Mouse (Mus musculus): Measurements from ENCODE around the gene Mypop. TPM values are rescaled to one million over a fixed set of nuclear protein-coding genes. Genes with fewer than 3 reads are reported as not detected.

The Mypop gene
- polyA plus RNA-seq, 1 experiment from 2014 or later = 4.2 TPM

DNA sequence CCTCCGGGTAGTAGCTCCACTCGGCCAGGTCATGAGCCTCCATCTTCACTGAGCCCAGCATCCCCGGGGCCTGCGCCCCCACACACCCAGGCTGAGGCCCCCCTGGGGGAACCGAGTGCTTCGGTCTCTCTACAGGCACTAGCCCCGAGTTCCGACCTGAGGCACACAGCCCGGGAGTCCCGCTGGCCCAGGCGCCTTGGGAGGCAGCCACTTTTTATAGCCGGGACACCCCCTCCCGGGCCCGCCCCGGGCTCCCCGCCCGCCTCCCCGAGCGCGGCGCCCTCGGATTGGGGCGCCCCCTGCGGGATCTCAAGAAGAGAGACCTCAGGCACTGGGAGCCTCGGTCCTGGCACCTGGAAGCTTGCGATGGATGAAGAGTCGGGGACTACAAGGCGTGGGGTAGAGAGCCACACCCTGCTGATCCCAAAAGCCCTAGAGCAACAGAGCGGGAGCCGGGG is 32.3 kb downstream of the Mypop start, which contains the start of gene Foxa3:
Gene Foxa3, minus strand, starts transcription at position 182 of the 458 bp plus-strand sequence.
- H3K36me3 ChIP-seq = no peaks in the 10 kb centered on the region
- peak within 1 kb of the TSS; percentile 56 for H3K27ac ChIP-seq
- WGBS = 4% methylated on average over 30 of the region's 30 CpGs
- H3K4me1 ChIP-seq (replicated peaks) = peaks cover 22% of the 10 kb centered on the region
- H3K4me2 ChIP-seq (replicated peaks) = peak within 1 kb of the TSS; percentile 93
- H3K9ac ChIP-seq (replicated peaks) = peak within 1 kb of the TSS; percentile 92
- H3K4me3 ChIP-seq (replicated peaks) = peak within 1 kb of the TSS; percentile 95
- H3K27me3 ChIP-seq = peaks cover 40% of the 10 kb centered on the region
- ATAC-seq = peak; percentile 38
- no peaks in the 10 kb centered on the region for H3K9me3 ChIP-seq

GRCm38 (mm10) chr7:19024096-19024506 is 33.1 kb downstream of the Mypop start, which contains the start of gene Sympk:
Gene Sympk, plus strand, starts transcription at chr7:19024377.
- Histone ChIP-seq H3K9me3 (no peaks in the 10 kb centered on the region), H3K27ac (peak within 1 kb of the TSS; percentile 56)
- 0% methylated on average over 40 of the region's 50 CpGs for WGBS

GRCm38 (mm10) chr7:19024581-19025255 is 33.7 kb downstream of the Mypop start:
- peak overlapping the region; percentile 93 for H3K4me2 ChIP-seq (replicated peaks)
- peak overlapping the region; percentile 95 for H3K4me3 ChIP-seq (replicated peaks)
- H3K9ac ChIP-seq (replicated peaks) = peak overlapping the region; percentile 92
- H3K9me3 ChIP-seq = no peaks in the 10 kb centered on the region
- ATAC-seq = peak; percentile 79
- H3K27me3 ChIP-seq = peaks cover 40% of the 10 kb centered on the region
- H3K27ac ChIP-seq = peak overlapping the region; percentile 56
- WGBS = 2% methylated on average over 36 of the region's 36 CpGs
- peaks cover 12% of the 10 kb centered on the region for H3K36me3 ChIP-seq
- peaks cover 22% of the 10 kb centered on the region for H3K4me1 ChIP-seq (replicated peaks)

More at GRCm38 (mm10) chr7:19024096-19024506, 33.1 kb downstream of the Mypop start, which contains the start of gene Sympk:
- H3K27me3 ChIP-seq = peaks cover 40% of the 10 kb centered on the region
- H3K36me3 ChIP-seq = peaks cover 6% of the 10 kb centered on the region
- H3K4me3 ChIP-seq (replicated peaks) = peak within 1 kb of the TSS; percentile 95
- peak within 1 kb of the TSS; percentile 92 for H3K9ac ChIP-seq (replicated peaks)
- peak; percentile 97 for ATAC-seq
- H3K4me2 ChIP-seq (replicated peaks) = peak within 1 kb of the TSS; percentile 93
- H3K4me1 ChIP-seq (replicated peaks) = peaks cover 22% of the 10 kb centered on the region

GRCm38 (mm10) chr7:19028067-19028466 is 37.0 kb downstream of the Mypop start:
- no peak for ATAC-seq
- H3K9ac ChIP-seq (replicated peaks) = no peak overlapping the region; the same call in 1 of the 2 replicates
- peaks cover 8% of the 10 kb centered on the region for H3K27me3 ChIP-seq
- peaks cover 45% of the 10 kb centered on the region for H3K36me3 ChIP-seq
- no peaks in the 10 kb centered on the region for H3K9me3 ChIP-seq
- H3K4me1 ChIP-seq (replicated peaks) = peaks cover 22% of the 10 kb centered on the region
- no peak overlapping the region for H3K4me3 ChIP-seq (replicated peaks)
- no peak overlapping the region for H3K4me2 ChIP-seq (replicated peaks)
- H3K27ac ChIP-seq = no peak overlapping the region

- WGBS = 58% methylated on average over 6 of the region's 6 CpGs
- peak; percentile 24; the same call in 1 of the 2 replicates for ATAC-seq
- H3K9me3 ChIP-seq = no peaks in the 10 kb centered on the region
- H3K4me1 ChIP-seq (replicated peaks) = peaks cover 22% of the 10 kb centered on the region
- peaks cover 54% of the 10 kb centered on the region for H3K36me3 ChIP-seq
- H3K4me3 ChIP-seq (replicated peaks) = no peak overlapping the region
- H3K27ac ChIP-seq = no peak overlapping the region
- H3K9ac ChIP-seq (replicated peaks) = no peak overlapping the region
- no peak overlapping the region for H3K4me2 ChIP-seq (replicated peaks)
- no peaks in the 10 kb centered on the region for H3K27me3 ChIP-seq
Observed at GRCm38 (mm10) chr7:19029084-19029653, 38.1 kb downstream of the Mypop start.

DNA sequence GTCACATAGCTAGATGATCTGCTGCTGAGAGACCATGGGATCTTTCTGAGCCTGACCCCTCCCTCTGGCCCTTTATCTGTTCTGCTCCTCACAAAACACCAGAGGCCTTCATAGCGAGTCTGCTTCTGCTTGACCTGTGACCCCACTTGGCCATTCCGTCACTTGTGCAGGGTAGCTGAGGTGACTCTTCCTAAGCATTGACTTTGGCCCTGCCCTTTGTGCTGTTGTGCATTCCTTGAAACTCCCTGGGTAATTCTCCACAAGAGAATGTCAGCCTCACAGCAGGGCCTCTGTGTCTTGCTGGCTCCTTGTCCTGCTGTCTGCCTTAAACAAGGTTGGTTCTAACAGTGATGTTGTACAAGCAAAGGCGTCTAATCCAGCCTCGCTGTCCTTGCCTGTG is 40.6 kb downstream of the Mypop start:
- H3K27me3 ChIP-seq = no peaks in the 10 kb centered on the region
- H3K4me3 ChIP-seq (replicated peaks) = no peak overlapping the region
- H3K27ac ChIP-seq = no peak overlapping the region
- peaks cover 3% of the 10 kb centered on the region; the same call in 1 of the 2 replicates for H3K4me1 ChIP-seq (replicated peaks)
- ATAC-seq = no peak
- no peak overlapping the region for H3K9ac ChIP-seq (replicated peaks)
- no peaks in the 10 kb centered on the region for H3K9me3 ChIP-seq
- 34% methylated on average over 4 of the region's 4 CpGs for WGBS
- H3K4me2 ChIP-seq (replicated peaks) = no peak overlapping the region
- peaks cover 78% of the 10 kb centered on the region for H3K36me3 ChIP-seq

DNA sequence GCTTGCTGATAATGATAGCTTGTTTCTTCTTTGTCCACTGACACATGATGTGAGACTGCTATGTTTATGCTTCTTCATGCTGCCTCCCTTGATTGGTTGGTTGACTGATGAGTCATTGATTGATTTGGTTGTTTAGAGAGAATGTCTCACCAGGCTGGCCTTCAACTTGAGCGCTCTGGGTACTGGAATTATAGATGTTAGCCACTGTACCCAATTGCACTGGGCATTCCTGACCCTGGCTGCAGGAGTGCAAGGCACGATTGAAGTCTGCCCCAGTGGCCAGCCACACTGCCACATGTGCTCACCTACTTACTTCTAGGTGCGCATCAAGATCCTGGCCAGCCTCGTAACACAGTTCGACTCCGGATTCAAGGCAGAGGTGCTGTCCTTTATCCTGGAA is 53.6 kb downstream of the Mypop start:
- no peaks in the 10 kb centered on the region for H3K4me1 ChIP-seq (replicated peaks)
- no peaks in the 10 kb centered on the region for H3K9me3 ChIP-seq
- H3K27me3 ChIP-seq = no peaks in the 10 kb centered on the region
- no peak overlapping the region for H3K4me3 ChIP-seq (replicated peaks)
- no peak overlapping the region for H3K27ac ChIP-seq
- H3K9ac ChIP-seq (replicated peaks) = no peak overlapping the region
- peaks cover 100% of the 10 kb centered on the region for H3K36me3 ChIP-seq
- no peak overlapping the region for H3K4me2 ChIP-seq (replicated peaks)
- 97% methylated on average over 6 of the region's 6 CpGs for WGBS
- ATAC-seq = no peak

DNA sequence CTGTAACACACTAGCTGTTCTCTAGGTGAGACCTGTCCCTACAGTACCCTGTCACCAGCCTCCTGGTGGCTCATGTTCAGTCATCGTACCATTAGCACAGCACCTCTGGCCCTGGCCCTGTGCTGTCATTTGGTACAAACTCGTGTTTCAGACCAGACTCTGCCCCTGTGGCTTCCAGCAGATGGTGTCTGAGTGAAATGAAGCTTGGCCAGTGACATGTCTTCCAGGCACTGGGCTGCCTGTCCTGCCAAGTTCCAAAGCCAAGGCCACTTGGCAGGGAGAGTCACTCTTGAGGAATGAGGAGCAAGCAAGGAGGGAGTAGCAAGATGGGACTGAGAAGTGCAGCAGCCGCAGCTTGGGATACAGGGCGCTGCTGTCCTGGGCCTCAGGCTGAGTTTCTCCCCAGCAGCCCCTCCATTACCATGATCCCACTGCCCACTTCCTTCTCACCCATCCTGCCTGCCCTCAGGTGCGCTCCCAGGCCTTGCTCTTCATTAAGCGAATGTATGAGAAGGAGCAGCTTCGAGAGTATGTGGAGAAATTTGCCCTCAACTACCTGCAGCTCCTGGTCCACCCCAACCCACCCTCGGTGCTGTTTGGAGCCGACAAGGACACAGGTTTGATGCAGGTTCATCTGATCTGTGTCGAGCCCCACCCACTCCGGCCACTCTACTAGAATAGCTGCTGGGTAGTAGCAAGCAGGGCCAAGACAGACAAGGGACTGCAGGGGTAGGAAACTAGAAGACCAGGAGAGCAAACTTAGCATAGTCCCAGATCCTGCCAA is 55.4 kb downstream of the Mypop start:
- Histone ChIP-seq H3K9me3 (no peaks in the 10 kb centered on the region), H3K9ac (replicated peaks) (no peak overlapping the region), H3K4me3 (replicated peaks) (no peak overlapping the region), H3K27ac (no peak overlapping the region), H3K36me3 (peaks cover 100% of the 10 kb centered on the region), H3K27me3 (no peaks in the 10 kb centered on the region), H3K4me2 (replicated peaks) (no peak overlapping the region), H3K4me1 (replicated peaks) (no peaks in the 10 kb centered on the region)
- WGBS = 93% methylated on average over 11 of the region's 11 CpGs
- no peak for ATAC-seq

DNA sequence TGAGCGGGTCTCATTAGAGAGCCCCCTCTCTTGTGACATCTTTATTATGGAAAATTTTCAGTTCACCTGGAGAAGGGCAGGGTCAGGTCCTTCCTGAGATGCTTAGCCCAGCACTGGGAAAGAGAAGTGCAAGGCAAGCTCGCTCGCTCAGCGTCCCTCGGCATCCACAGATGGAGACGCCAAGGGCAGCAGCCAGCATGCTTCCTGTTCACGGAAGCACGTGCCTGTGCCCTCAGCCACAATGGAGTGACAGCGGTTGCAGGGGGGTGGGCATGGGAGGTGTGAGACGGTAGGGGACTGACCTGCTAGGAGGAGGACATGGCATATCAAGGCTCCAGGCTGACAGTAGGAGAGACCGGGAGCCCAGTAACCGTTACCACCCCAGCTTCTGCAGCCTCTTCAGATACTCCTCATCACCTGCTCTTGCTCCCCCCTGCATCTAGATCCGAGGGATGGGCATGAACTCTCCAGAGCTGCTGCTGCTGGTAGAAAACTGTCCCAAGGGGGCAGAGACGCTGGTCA is 57.0 kb downstream of the Mypop start:
- Histone ChIP-seq H3K4me2 (replicated peaks) (no peak overlapping the region), H3K9ac (replicated peaks) (no peak overlapping the region), H3K27me3 (no peaks in the 10 kb centered on the region), H3K36me3 (peaks cover 100% of the 10 kb centered on the region), H3K4me1 (replicated peaks) (no peaks in the 10 kb centered on the region), H3K4me3 (replicated peaks) (no peak overlapping the region), H3K9me3 (no peaks in the 10 kb centered on the region), H3K27ac (no peak overlapping the region)
- WGBS = 89% methylated on average over 14 of the region's 14 CpGs
- ATAC-seq = no peak

GRCm38 (mm10) chr7:19049252-19049651 is 58.2 kb downstream of the Mypop start:
- Histone ChIP-seq H3K4me2 (replicated peaks) (no peak overlapping the region), H3K9me3 (no peaks in the 10 kb centered on the region), H3K27ac (no peak overlapping the region), H3K9ac (replicated peaks) (no peak overlapping the region), H3K27me3 (no peaks in the 10 kb centered on the region), H3K36me3 (peaks cover 93% of the 10 kb centered on the region), H3K4me1 (replicated peaks) (peaks cover 6% of the 10 kb centered on the region; the same call in 1 of the 2 replicates), H3K4me3 (replicated peaks) (no peak overlapping the region)
- WGBS = 90% methylated on average over 5 of the region's 5 CpGs
- ATAC-seq = no peak

DNA sequence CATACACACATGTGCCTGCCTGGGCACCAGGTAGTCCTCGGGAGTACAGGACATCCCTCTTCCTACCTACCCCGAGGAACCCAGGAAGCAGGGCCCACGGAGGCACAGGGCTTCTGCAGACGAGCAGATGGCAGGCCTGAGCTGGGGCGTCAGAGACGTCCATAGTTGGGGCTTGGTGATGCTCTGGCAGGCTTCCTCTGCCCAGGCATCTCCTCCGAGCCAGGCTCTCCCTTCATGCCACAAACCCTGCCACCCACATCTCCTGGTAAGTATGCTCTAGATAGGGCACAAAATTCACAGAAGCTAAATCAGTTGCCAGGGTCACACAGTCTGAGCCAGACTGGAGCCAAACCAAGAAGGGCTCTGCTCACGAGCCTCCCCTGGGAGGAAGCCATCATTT is 59.1 kb downstream of the Mypop start:
- no peak for ATAC-seq
- 92% methylated on average over 8 of the region's 8 CpGs for WGBS
- no peaks in the 10 kb centered on the region for H3K27me3 ChIP-seq
- no peaks in the 10 kb centered on the region for H3K9me3 ChIP-seq
- peaks cover 13% of the 10 kb centered on the region for H3K4me1 ChIP-seq (replicated peaks)
- H3K4me3 ChIP-seq (replicated peaks) = no peak overlapping the region
- peaks cover 83% of the 10 kb centered on the region for H3K36me3 ChIP-seq
- no peak overlapping the region for H3K9ac ChIP-seq (replicated peaks)
- no peak overlapping the region for H3K27ac ChIP-seq
- H3K4me2 ChIP-seq (replicated peaks) = no peak overlapping the region

- peaks cover 13% of the 10 kb centered on the region for H3K4me1 ChIP-seq (replicated peaks)
- peaks cover 74% of the 10 kb centered on the region for H3K36me3 ChIP-seq
- H3K9me3 ChIP-seq = no peaks in the 10 kb centered on the region
- H3K4me3 ChIP-seq (replicated peaks) = no peak overlapping the region
- H3K4me2 ChIP-seq (replicated peaks) = no peak overlapping the region
- ATAC-seq = no peak
- no peak overlapping the region for H3K27ac ChIP-seq
- 83% methylated on average over 4 of the region's 4 CpGs for WGBS
- H3K9ac ChIP-seq (replicated peaks) = no peak overlapping the region
- no peaks in the 10 kb centered on the region for H3K27me3 ChIP-seq
Observed at GRCm38 (mm10) chr7:19051161-19051560, 60.1 kb downstream of the Mypop start.

Measured in midbrain, embryonic 13.5 days (tissue).